In the genomic region with DNA sequence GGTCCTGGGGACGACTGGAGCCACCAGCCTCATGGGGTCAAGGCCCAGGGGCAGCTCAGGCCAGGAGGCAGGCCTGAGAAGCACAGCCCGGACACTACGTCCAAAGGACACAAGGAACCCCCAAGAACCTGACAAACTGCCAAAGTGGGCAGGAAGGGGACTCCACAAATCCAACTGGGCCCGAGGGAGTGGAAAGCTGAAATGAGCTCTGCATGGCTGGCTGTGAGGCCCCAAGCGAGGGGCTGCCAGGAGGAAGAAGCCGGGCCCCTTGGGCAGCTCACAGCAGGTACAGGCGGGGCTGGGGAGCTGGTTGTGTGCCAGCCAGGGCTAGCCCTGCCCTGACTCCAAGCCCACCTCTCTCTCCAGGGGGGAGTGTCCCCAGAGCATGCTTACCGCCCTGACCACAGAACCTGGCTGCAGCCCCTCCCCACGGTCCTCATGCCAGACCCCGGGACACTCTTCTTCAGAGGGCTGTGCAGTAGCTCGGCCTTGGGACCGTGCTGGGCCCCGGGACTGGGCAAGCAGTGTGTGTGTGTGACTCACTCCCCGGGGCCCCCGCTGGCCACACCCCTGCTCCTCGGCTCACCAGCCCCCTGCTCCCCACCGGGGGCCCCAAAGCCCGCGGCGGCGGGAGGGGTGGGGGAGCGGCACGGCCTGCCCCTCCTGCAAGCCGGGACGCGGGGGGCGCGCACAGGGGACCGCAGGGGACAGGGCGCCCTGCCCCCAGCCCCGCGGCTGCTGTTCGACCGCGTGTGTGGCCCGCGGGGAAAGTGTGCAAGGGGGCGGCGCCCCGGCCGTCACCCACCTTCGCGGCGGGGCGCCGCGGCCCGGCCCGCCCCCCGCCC, we compare ENCODE assay signal across 8 mouse cellular contexts. TPM values are rescaled to one million over a fixed set of nuclear protein-coding genes. Genes with fewer than 3 reads are reported as not detected.
DNase-seq lines count a peak whose midpoint lies in the region; ATAC-seq lines count a peak whose summit lies in the region.

No protein-coding gene starts in this region.

- peak overlapping the region; percentile 83 for H3K9ac ChIP-seq in heart, embryonic 12.5 days
- peak overlapping the region; percentile 79 for H3K9ac ChIP-seq in kidney, embryonic 16.5 days (replicated peaks; ENCODE audit: low read length)

- no peaks in the 10 kb centered on the region for H3K9me3 ChIP-seq in heart, embryonic 12.5 days (replicated peaks)
- no peaks in the 10 kb centered on the region for H3K9me3 ChIP-seq in kidney, embryonic 16.5 days (ENCODE audit: low read length)

- peak overlapping the region; percentile 93 for H3K4me2 ChIP-seq in heart, embryonic 12.5 days
- peak overlapping the region; percentile 95 for H3K4me2 ChIP-seq in kidney, embryonic 16.5 days (replicated peaks; ENCODE audit: low read depth, low read length)

- intact Hi-C loops in left cerebral cortex, postnatal 4 days (cut with DNase I) = no loop called here

- no peak overlapping the region for H3K27ac ChIP-seq in brown adipose tissue, adult 24 weeks (replicated peaks; ENCODE audit: low read depth, low read length)
- H3K27ac ChIP-seq in heart, embryonic 12.5 days (ENCODE audit: poor library complexity, severe bottlenecking) = peak overlapping the region; percentile 87
- H3K27ac ChIP-seq in kidney, embryonic 16.5 days (ENCODE audit: low read length) = peak overlapping the region; percentile 97

- peaks cover 23% of the 10 kb centered on the region for H3K36me3 ChIP-seq in heart, embryonic 12.5 days
- peaks cover 19% of the 10 kb centered on the region for H3K36me3 ChIP-seq in kidney, embryonic 16.5 days (ENCODE audit: insufficient read depth, low read length)

- H3K27me3 ChIP-seq in heart, embryonic 12.5 days (replicated peaks) = no peaks in the 10 kb centered on the region
- no peaks in the 10 kb centered on the region for H3K27me3 ChIP-seq in kidney, embryonic 16.5 days (ENCODE audit: insufficient read depth, low read length)

- WGBS in heart, embryonic 12.5 days = 4% methylated on average over 47 of the region's 50 CpGs
- 2% methylated on average over 41 of the region's 50 CpGs for WGBS in kidney, embryonic 16.5 days

- peak; percentile 86 for ATAC-seq in heart, embryonic 12.5 days (ENCODE audit: insufficient number of reproducible peaks, low FRiP score)
- peak; percentile 91 for ATAC-seq in kidney, embryonic 16.5 days (ENCODE audit: low FRiP score, low TSS enrichment)

- H3K4me1 ChIP-seq in brown adipose tissue, adult 24 weeks (ENCODE audit: control insufficient read depth, insufficient read depth, insufficient read length, low read length) = peaks cover 9% of the 10 kb centered on the region
- H3K4me1 ChIP-seq in heart, embryonic 12.5 days (replicated peaks) = peaks cover 36% of the 10 kb centered on the region
- H3K4me1 ChIP-seq in kidney, embryonic 16.5 days (ENCODE audit: insufficient read depth, low read length) = peaks cover 43% of the 10 kb centered on the region

- peak overlapping the region; percentile 3; the same call in 1 of the 2 replicates for H3K4me3 ChIP-seq in brown adipose tissue, adult 24 weeks (ENCODE audit: insufficient read depth, low read depth, low read length)
- H3K4me3 ChIP-seq in heart, embryonic 12.5 days = peak overlapping the region; percentile 70
- peak overlapping the region; percentile 57 for H3K4me3 ChIP-seq in kidney, embryonic 16.5 days (ENCODE audit: low read length)

- DNase-seq in left cerebral cortex, postnatal 4 days = peak; percentile 46
- DNase-seq in left cerebral cortex, adult 11 months (ENCODE audit: low spot score) = no peak
- DNase-seq in lung, postnatal 25 days (ENCODE audit: low spot score) = peak; percentile 59
- peak; percentile 32 for DNase-seq in right cerebral cortex, postnatal 4 days
- no peak for DNase-seq in left cerebral cortex, adult 18-20 months (ENCODE audit: low spot score in 2 of 2)

RNA-seq across cellular contexts. Expression of a gene that starts 31.7 kb away (rescaled TPM):
- 10 to 100 TPM; 29.2 to 30.8 TPM for total RNA-seq in left cerebral cortex, postnatal 4 days (2021)
- 1.3 and 1.4 TPM in 2 replicates for polyA plus RNA-seq in brown adipose tissue, adult 24 weeks (2012; ENCODE audit: insufficient read depth, insufficient read length, missing spikeins)
- polyA plus RNA-seq in heart, embryonic 12.5 days (2016; fragmentation: Nextera tagmentation; extraction: Ambion mirVana) = 5.6 and 5.8 TPM in 2 replicates
- 5.5 and 6.2 TPM in 2 replicates for polyA plus RNA-seq in kidney, embryonic 16.5 days (2015; fragmentation: Nextera tagmentation; extraction: Ambion mirVana)
- total RNA-seq in left cerebral cortex, adult 18-20 months (2021) = 10 to 100 TPM; 21.1 to 22.5 TPM

Comparison
In these comparisons a context has a peak if more than half of its experiments do, and no peak if none do; other contexts are left out.
1. DNase-seq: peak in left cerebral cortex, postnatal 4 days (single experiment), lung, postnatal 25 days (single experiment) and right cerebral cortex, postnatal 4 days (single experiment); none in left cerebral cortex, adult 11 months (single experiment) and left cerebral cortex, adult 18-20 months (0 of 2).
2. H3K4me3 ChIP-seq: peak in every context shown above with its lines; median percentile 70 in heart, embryonic 12.5 days; 57 in kidney, embryonic 16.5 days; 3 in brown adipose tissue, adult 24 weeks.